Comparison of ENCODE assay signal across 22 mouse cellular contexts in the genomic region with DNA sequence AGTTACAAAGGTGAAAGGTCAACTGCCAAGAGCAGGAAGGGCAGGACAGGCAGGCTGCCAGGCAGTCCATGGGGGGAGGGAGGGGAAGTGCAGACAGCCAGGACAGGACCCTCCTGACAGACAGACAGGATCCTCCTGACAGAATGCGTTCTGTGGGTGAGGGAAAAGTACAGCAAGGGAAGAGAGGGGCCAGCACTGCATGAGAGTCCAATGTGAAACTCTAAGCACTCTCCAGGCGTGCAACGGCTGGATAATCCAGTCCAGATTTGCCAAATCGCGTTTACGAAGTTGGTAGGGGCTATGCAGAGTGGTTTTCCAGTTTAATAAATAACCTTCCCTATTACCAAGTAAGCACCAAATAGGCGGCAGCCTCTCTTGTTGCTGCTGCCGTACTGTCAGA. TPM values are rescaled to one million over a fixed set of nuclear protein-coding genes. Genes with fewer than 3 reads are reported as not detected.
DNase-seq lines count a peak whose midpoint lies in the region; ATAC-seq and TF ChIP-seq lines count a peak whose summit lies in the region.
"Had no signal": no experiment of that assay in that cellular context is flagged by ENCODE, and none has a peak within 500 bp of the region (broad histone marks: within the 10 kb centered on the region; RNA-seq: fewer than 3 reads in every experiment).

No protein-coding gene starts in this region.

- peaks cover 13% of the 10 kb centered on the region for H3K4me1 ChIP-seq in liver, adult 2 months (ENCODE audit: control insufficient read depth, insufficient read depth, low read length)
- H3K4me1 ChIP-seq in kidney, embryonic 14.5 days (ENCODE audit: control insufficient read depth, insufficient read depth, low read length) = no peaks in the 10 kb centered on the region
- H3K4me1 ChIP-seq: embryonic facial prominence, embryonic 10.5 days; hindbrain, embryonic 12.5 days; limb, embryonic 12.5 days had no signal

- H3K9me3 ChIP-seq in kidney, embryonic 14.5 days (ENCODE audit: control insufficient read depth, low read length) = no peaks in the 10 kb centered on the region
- H3K9me3 ChIP-seq: embryonic facial prominence, embryonic 10.5 days; heart, embryonic 10.5 days; hindbrain, embryonic 12.5 days; limb, embryonic 12.5 days; midbrain, embryonic 15.5 days had no signal

- no peak overlapping the region for H3K4me3 ChIP-seq in liver, adult 2 months (ENCODE audit: insufficient read depth, low read depth, low read length)
- no peak overlapping the region for H3K4me3 ChIP-seq in kidney, embryonic 14.5 days (ENCODE audit: low read length)
- H3K4me3 ChIP-seq: embryonic facial prominence, embryonic 10.5 days; heart, embryonic 10.5 days; hindbrain, embryonic 12.5 days; limb, embryonic 12.5 days; midbrain, embryonic 15.5 days; myocyte had no signal

- TF ChIP-seq POLR2A in liver, adult 2 months (IDR thresholded peaks at IDR 0.05; ENCODE audit: extremely low read depth, insufficient read depth, low read length) = no peak

- TF ChIP-seq CTCF in liver, adult 2 months (IDR thresholded peaks at IDR 0.05; ENCODE audit: low read depth, low read length) = no peak

- DNase-seq in liver, adult 2 months (ENCODE audit: extremely low read depth, low read depth, low spot score) = peak; percentile 66
- no peak for DNase-seq in liver
- DNase-seq in kidney, postnatal 36 days = peak; percentile 71 to 72
- no peak for DNase-seq in frontal cortex, postnatal 25 days (ENCODE audit: low spot score in 2 of 2)
- no peak for DNase-seq in ovary, postnatal 14 days (ENCODE audit: low spot score)
- DNase-seq in cerebellum, postnatal 14 days = no peak
- DNase-seq: cerebellum, adult 18-20 months; gastrocnemius, postnatal 36 days; lung, embryonic 14.5 days; lung, postnatal 36 days; thymus, postnatal 25 days had no signal

- H3K4me2 ChIP-seq in kidney, embryonic 14.5 days (replicated peaks; ENCODE audit: low read depth, low read length) = no peak overlapping the region
- H3K4me2 ChIP-seq: hindbrain, embryonic 12.5 days; limb, embryonic 12.5 days; lung, embryonic 14.5 days; midbrain, embryonic 15.5 days had no signal

- peaks cover 35% of the 10 kb centered on the region for H3K36me3 ChIP-seq in liver, adult 2 months (ENCODE audit: control insufficient read depth, insufficient read depth, low read length)
- H3K36me3 ChIP-seq in kidney, embryonic 14.5 days (ENCODE audit: control insufficient read depth, insufficient read depth, low read length) = peaks cover 84% of the 10 kb centered on the region

- H3K27me3 ChIP-seq in liver, adult 2 months (ENCODE audit: control insufficient read depth, insufficient read depth, low read length) = no peaks in the 10 kb centered on the region
- H3K27me3 ChIP-seq in kidney, embryonic 14.5 days (ENCODE audit: control insufficient read depth, insufficient read depth, low read length) = no peaks in the 10 kb centered on the region
- H3K27me3 ChIP-seq: CH12.LX; hindbrain, embryonic 12.5 days; limb, embryonic 12.5 days; midbrain, embryonic 15.5 days had no signal

- ATAC-seq in kidney, embryonic 14.5 days (ENCODE audit: low FRiP score, low TSS enrichment) = peak; percentile 53; the same call in 1 of the 2 replicates
- ATAC-seq: midbrain, embryonic 15.5 days had no signal

- peak overlapping the region; percentile 16; the same call in 1 of the 2 replicates for H3K9ac ChIP-seq in liver, adult 2 months (ENCODE audit: low read depth, low read length)
- no peak overlapping the region for H3K9ac ChIP-seq in kidney, embryonic 14.5 days (ENCODE audit: low read depth, low read length)
- H3K9ac ChIP-seq: hindbrain, embryonic 12.5 days; limb, embryonic 12.5 days; lung, embryonic 14.5 days; midbrain, embryonic 15.5 days had no signal

- no peaks in the 10 kb centered on the region for H3K79me2 ChIP-seq in liver, adult 2 months (ENCODE audit: control insufficient read depth, insufficient read depth, low read length)

- 30% methylated on average over 8 of the region's 8 CpGs for WGBS in liver, adult 2 months
- 80% methylated on average over 8 of the region's 8 CpGs for whole genome bisulfite sequencing in kidney, embryonic 14.5 days

- no peak overlapping the region; the same call in 1 of the 2 replicates for H3K27ac ChIP-seq in liver, adult 2 months (replicated peaks; ENCODE audit: insufficient read depth, low read depth, low read length)
- no peak overlapping the region for H3K27ac ChIP-seq in kidney, embryonic 14.5 days (ENCODE audit: low read depth, low read length)
- H3K27ac ChIP-seq: embryonic facial prominence, embryonic 10.5 days; heart, embryonic 10.5 days; hindbrain, embryonic 12.5 days; limb, embryonic 12.5 days; midbrain, embryonic 15.5 days had no signal

RNA-seq across cellular contexts. Expression of gene Rpap3, which starts 23.6 kb away (rescaled TPM):
- total RNA-seq in liver, adult 2 months (2014; rRNA removed) = 7.7 and 8.7 TPM in 2 replicates
- 2.2 and 2.5 TPM in 2 replicates for polyA plus RNA-seq in liver, adult 2 months (2012; rRNA removed)
- 37.2 and 47.2 TPM in 2 replicates for polyA plus RNA-seq in kidney, embryonic 14.5 days (2014; fragmentation: Nextera tagmentation; extraction: Ambion mirVana)

RNA-seq across cellular contexts. Expression of gene Endou, which starts 49.1 kb away (rescaled TPM):
- total RNA-seq in liver, adult 2 months (2014; rRNA removed) = 0.47 and 0.55 TPM in 2 replicates
- 0.21 and 0.32 TPM in 2 replicates for polyA plus RNA-seq in liver, adult 2 months (2012; rRNA removed)
- 0.20 and 0.34 TPM in 2 replicates for polyA plus RNA-seq in kidney, embryonic 14.5 days (2014; fragmentation: Nextera tagmentation; extraction: Ambion mirVana)
- polyA plus RNA-seq: forebrain, embryonic 11.5 days; intestine, embryonic 14.5 days; lung, embryonic 14.5 days; neural tube, embryonic 14.5 days had no signal

Comparison
In these comparisons a context has a peak if more than half of its experiments do, and no peak if none do; other contexts are left out.
1. DNase-seq: peak in liver, adult 2 months (single experiment) and kidney, postnatal 36 days (2 of 2); none in liver (single experiment), frontal cortex, postnatal 25 days (0 of 2), ovary, postnatal 14 days (single experiment) and cerebellum, postnatal 14 days (0 of 2).
2. RNA of gene Rpap3, which starts 23.6 kb away (polyA plus RNA-seq): 37.2 to 47.2 TPM in kidney, embryonic 14.5 days; 2.2 to 2.5 TPM in liver, adult 2 months; every median in the first group is over 10 times any median in the second.